Mouse (Mus musculus) olfactory bulb, adult 2 months (tissue): ENCODE measurements around the gene 4430402I18Rik.

Source experiments
- CTCF ChIP-seq: fragments of 200-500 bp; IDR thresholded peaks from 2 replicates; pipeline ENCODE4 v1.5.1; 2012; ENCODE audit warnings: low read depth, mild to moderate bottlenecking, low read length, moderate library complexity; ENCODE audit not compliant: insufficient read depth
- POLR2A ChIP-seq: fragments of 200-500 bp; IDR thresholded peaks from 2 replicates; pipeline ENCODE4 v1.6.1; 2012; ENCODE audit warnings: mild to moderate bottlenecking, low read depth, low read length, moderate library complexity; ENCODE audit not compliant: insufficient read depth

DNA sequence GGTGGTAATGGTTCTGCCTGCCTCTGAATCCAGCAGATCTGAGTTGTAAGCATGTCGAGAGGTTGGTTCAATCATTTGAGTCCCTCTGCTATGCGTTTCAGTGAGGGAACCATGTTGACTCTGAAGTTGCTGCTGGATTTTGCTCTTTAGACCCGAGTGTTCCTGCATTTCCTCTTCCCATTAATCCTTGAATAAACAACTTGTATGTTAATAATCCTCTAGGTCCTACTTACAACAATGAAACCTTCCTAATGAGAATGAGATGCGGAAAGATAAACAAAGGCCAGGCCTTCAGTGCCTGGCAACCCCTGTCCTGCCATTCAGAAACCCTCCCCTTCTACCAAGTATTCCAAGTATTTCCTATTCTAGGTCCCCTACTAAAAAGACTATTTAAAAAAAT, 51.1 kb downstream of the 4430402I18Rik start:
- no peak for TF ChIP-seq CTCF
- no peak for TF ChIP-seq POLR2A
